Mouse (Mus musculus) ES-Bruce4 (cell line): Measurements from ENCODE around the gene Rbm45. TPM values are rescaled to one million over a fixed set of nuclear protein-coding genes. Genes with fewer than 3 reads are reported as not detected.
A peak's percentile ranks its signal among the peaks of the same experiment; 100 is the strongest.

Experiments
- H3K27ac ChIP-seq: 2 replicates; pipeline ENCODE4 v1.5.1; 2012; ENCODE audit warnings: low read length, inconsistent platforms; ENCODE audit not compliant: insufficient read depth
- H3K27me3 ChIP-seq: 2 replicates; pipeline ENCODE4 v1.6.1; 2012; ENCODE audit warnings: mild to moderate bottlenecking, low read length, inconsistent platforms; ENCODE audit not compliant: control insufficient read depth, poor library complexity, insufficient read depth, severe bottlenecking
- H3K36me3 ChIP-seq: 2 replicates; pipeline ENCODE4 v1.6.1; 2012; ENCODE audit warnings: inconsistent platforms, mild to moderate bottlenecking, low read length, moderate library complexity; ENCODE audit not compliant: control insufficient read depth, poor library complexity, insufficient read depth, severe bottlenecking
- H3K4me1 ChIP-seq: one replicate; pipeline ENCODE4 v1.8.1; 2011; ENCODE audit warnings: low read length; ENCODE audit not compliant: control insufficient read depth, insufficient read depth
- H3K4me3 ChIP-seq: 2 replicates; pipeline ENCODE4 v1.5.1; 2011; ENCODE audit warnings: low read depth, mild to moderate bottlenecking, low read length
- H3K9ac ChIP-seq: 2 replicates; pipeline ENCODE4 v1.6.1; 2012; ENCODE audit warnings: low read depth, mild to moderate bottlenecking, inconsistent platforms; ENCODE audit not compliant: poor library complexity, severe bottlenecking
- H3K9me3 ChIP-seq: replicated peaks from 2 replicates; pipeline ENCODE4 v1.6.1; 2012; ENCODE audit warnings: mild to moderate bottlenecking, low read length, inconsistent platforms; ENCODE audit not compliant: control insufficient read depth, poor library complexity, insufficient read depth, severe bottlenecking
- CTCF ChIP-seq: IDR thresholded peaks from one replicate; pipeline ENCODE4 v1.8.1; 2011; ENCODE audit warnings: low read depth, low read length
- EP300 ChIP-seq: IDR thresholded peaks from 2 replicates; pipeline ENCODE4 v1.6.1; 2011; ENCODE audit warnings: low read depth, low read length; ENCODE audit not compliant: insufficient read depth
- POLR2A ChIP-seq: IDR thresholded peaks from one replicate; pipeline ENCODE4 v1.8.1; 2011; ENCODE audit warnings: low read length; ENCODE audit not compliant: insufficient read depth
- polyA plus RNA-seq: library from polyadenylated mRNA; stranded (reverse); fragments of >200 nt; gene quantifications from 2 replicates; pipeline ENCODE4 v1.2.4, GENCODE M21; 2011; ENCODE audit warnings: low read depth; ENCODE audit not compliant: missing spikeins, insufficient read depth, insufficient read length

Gene Rbm45
- polyA plus RNA-seq, 1 experiment: 35.7 TPM

- no peaks in the 10 kb centered on the region for H3K9me3 ChIP-seq
- peaks cover 55% of the 10 kb centered on the region for H3K36me3 ChIP-seq
- H3K4me1 ChIP-seq: no peaks in the 10 kb centered on the region
- no peaks in the 10 kb centered on the region for H3K27me3 ChIP-seq
- no peak for TF ChIP-seq POLR2A
- TF ChIP-seq CTCF: no peak
- no peak for TF ChIP-seq EP300
- no peak overlapping the region for H3K27ac ChIP-seq
- no peak overlapping the region for H3K9ac ChIP-seq
- H3K4me3 ChIP-seq: no peak overlapping the region
These were observed 4.9 kb downstream of the Rbm45 start for GRCm38 (mm10) chr2:76374544-76375206.

GRCm38 (mm10) chr2:76378646-76379045, 8.9 kb downstream of the Rbm45 start:
- no peak for TF ChIP-seq EP300
- TF ChIP-seq POLR2A: no peak
- no peak for TF ChIP-seq CTCF
- Histone ChIP-seq H3K27ac (no peak overlapping the region), H3K9ac (no peak overlapping the region), H3K4me3 (no peak overlapping the region), H3K4me1 (no peaks in the 10 kb centered on the region), H3K36me3 (peaks cover 59% of the 10 kb centered on the region), H3K9me3 (no peaks in the 10 kb centered on the region), H3K27me3 (no peaks in the 10 kb centered on the region)

GRCm38 (mm10) chr2:76386531-76386930, 16.7 kb downstream of the Rbm45 start:
- Histone ChIP-seq H3K4me3 (no peak overlapping the region), H3K9me3 (no peaks in the 10 kb centered on the region), H3K9ac (no peak overlapping the region), H3K36me3 (peaks cover 11% of the 10 kb centered on the region), H3K4me1 (no peaks in the 10 kb centered on the region), H3K27me3 (no peaks in the 10 kb centered on the region), H3K27ac (no peak overlapping the region)
- no peak for TF ChIP-seq POLR2A
- TF ChIP-seq EP300: no peak
- no peak for TF ChIP-seq CTCF

GRCm38 (mm10) chr2:76400178-76400577, 30.4 kb downstream of the Rbm45 start:
- TF ChIP-seq CTCF (no peak), EP300 (no peak), POLR2A (no peak)
- H3K36me3 ChIP-seq: no peaks in the 10 kb centered on the region
- H3K4me3 ChIP-seq: no peak overlapping the region
- H3K27me3 ChIP-seq: peaks cover 4% of the 10 kb centered on the region; the same call in 1 of the 2 replicates
- no peaks in the 10 kb centered on the region for H3K9me3 ChIP-seq
- H3K27ac ChIP-seq: peak overlapping the region; percentile 59
- H3K4me1 ChIP-seq: peaks cover 2% of the 10 kb centered on the region
- H3K9ac ChIP-seq: no peak overlapping the region

GRCm38 (mm10) chr2:76405596-76406150, 35.9 kb downstream of the Rbm45 start:
- Histone ChIP-seq H3K36me3 (no peaks in the 10 kb centered on the region), H3K27me3 (peaks cover 17% of the 10 kb centered on the region), H3K27ac (no peak overlapping the region), H3K4me3 (peak overlapping the region; percentile 78), H3K9ac (peak overlapping the region; percentile 67), H3K4me1 (no peaks in the 10 kb centered on the region), H3K9me3 (no peaks in the 10 kb centered on the region)
- no peak for TF ChIP-seq POLR2A
- no peak for TF ChIP-seq EP300
- no peak for TF ChIP-seq CTCF
